Mouse (Mus musculus) forebrain, postnatal 0 days (tissue): Measurements from ENCODE around the gene Smok3b. TPM values are rescaled to one million over a fixed set of nuclear protein-coding genes. Genes with fewer than 3 reads are reported as not detected.
"Not testable (repeated sequence)": the region's sequence is repeated elsewhere in the genome, so short reads cannot be mapped to it uniquely, and the experiment has no call there.

Experiments
- ATAC-seq: fragments of 200-750 bp; cut with Nextera tagmentation; 2 replicates; pipeline ENCODE4 v1.8.0; 2017; ENCODE audit warnings: mild to moderate bottlenecking, moderate library complexity
- DNase-seq: peaks from one replicate; pipeline ENCODE4 v3.0.0-alpha.2; 2015
- H3K27ac ChIP-seq: fragments of 300-500 bp; sonication (generic); 2 replicates; pipeline ENCODE4 v1.5.1; 2014; ENCODE audit warnings: low read depth, mild to moderate bottlenecking, antibody characterized with exemption, low read length, moderate library complexity, mixed read lengths
- H3K27me3 ChIP-seq: fragments of 300-500 bp; sonication (generic); 2 replicates; pipeline ENCODE4 v1.6.1; 2014; ENCODE audit warnings: mild to moderate bottlenecking, low read length, mixed read lengths; ENCODE audit not compliant: insufficient read depth
- H3K36me3 ChIP-seq: fragments of 300-500 bp; sonication (generic); 2 replicates; pipeline ENCODE4 v1.6.1; 2014; ENCODE audit warnings: mild to moderate bottlenecking, moderate library complexity; ENCODE audit not compliant: insufficient read depth
- H3K4me1 ChIP-seq: fragments of 300-500 bp; sonication (generic); 2 replicates; pipeline ENCODE4 v1.6.1; 2014; ENCODE audit warnings: antibody characterized with exemption; ENCODE audit not compliant: insufficient read depth
- H3K4me2 ChIP-seq: fragments of 300-500 bp; sonication (generic); 2 replicates; pipeline ENCODE4 v1.6.1; 2014; ENCODE audit warnings: low read depth, mild to moderate bottlenecking, moderate library complexity
- H3K4me3 ChIP-seq: fragments of 300-500 bp; sonication (generic); 2 replicates; pipeline ENCODE4 v1.5.1; 2014; ENCODE audit warnings: low read depth, low read length, mixed read lengths
- H3K9ac ChIP-seq: fragments of 300-500 bp; sonication (generic); 2 replicates; pipeline ENCODE4 v1.6.1; 2014; ENCODE audit warnings: mild to moderate bottlenecking
- H3K9me3 ChIP-seq: fragments of 300-500 bp; sonication (generic); 2 replicates; pipeline ENCODE4 v1.6.1; 2016; ENCODE audit warnings: low read length
- CTCF ChIP-seq: sonication (generic); IDR thresholded peaks from 2 replicates; pipeline ENCODE4 v1.5.1; 2016; ENCODE audit warnings: antibody characterized with exemption, control low read depth, low read depth
- WGBS: fragments of 180-500 bp; shearing (Covaris S2); extraction: QIAGEN DNeasy Blood & Tissue Kit; methylation state at CpG from one replicate; pipeline ENCODE4 v1.1.7; 2014; 5-methylcytosine and 5-hydroxymethylcytosine counted together
- polyA plus RNA-seq: library from polyadenylated mRNA; unstranded; fragments of >200 nt; fragmentation: Nextera tagmentation; extraction: Ambion mirVana; gene quantifications from 2 replicates; pipeline ENCODE4 v1.2.1, GENCODE M21; 2015
- total RNA-seq: library from RNA; depleted of rRNA; stranded (reverse); fragments of >200 nt; gene quantifications from 2 replicates; pipeline ENCODE4 v1.2.3, GENCODE M21; 2014; rRNA removed

Smok3b gene
- total RNA-seq, result not detected in 2 replicates
- not detected in 2 replicates for polyA plus RNA-seq

GRCm38 (mm10) chr5:138020961-138021479, at the start of gene Smok3b, which contains the start of gene Smok3a:
Smok3b (plus strand) TSS chr5:138021429.
Smok3a (plus strand) TSS chr5:138021261.
- not testable (repeated sequence) for ATAC-seq, DNase-seq, H3K4me2 ChIP-seq, H3K9ac ChIP-seq, H3K9me3 ChIP-seq, H3K36me3 ChIP-seq, H3K4me3 ChIP-seq, H3K27me3 ChIP-seq, H3K4me1 ChIP-seq, H3K27ac ChIP-seq
- WGBS, result 96% methylated on average over 3 of the region's 7 CpGs

GRCm38 (mm10) chr5:137973161-137973560, 48.1 kb upstream of the Smok3b start:
- Histone ChIP-seq H3K27me3 (no peaks in the 10 kb centered on the region), H3K4me2 (no peak overlapping the region), H3K9ac (no peak overlapping the region), H3K9me3 (no peaks in the 10 kb centered on the region), H3K27ac (no peak overlapping the region), H3K4me3 (no peak overlapping the region), H3K36me3 (no peaks in the 10 kb centered on the region), H3K4me1 (no peaks in the 10 kb centered on the region)
- DNase-seq, result no peak
- ATAC-seq, result no peak
- 78% methylated on average over 2 of the region's 2 CpGs for WGBS
- TF ChIP-seq CTCF, result no peak

- Histone ChIP-seq H3K9me3 (no peaks in the 10 kb centered on the region), H3K9ac (no peak overlapping the region), H3K4me1 (no peaks in the 10 kb centered on the region), H3K27me3 (no peaks in the 10 kb centered on the region), H3K36me3 (no peaks in the 10 kb centered on the region), H3K27ac (no peak overlapping the region), H3K4me2 (no peak overlapping the region), H3K4me3 (no peak overlapping the region)
- 55% methylated on average over 3 of the region's 3 CpGs for WGBS
- DNase-seq, result peak; percentile 17
- no peak for ATAC-seq
- TF ChIP-seq CTCF, result peak; percentile 68
Measured at GRCm38 (mm10) chr5:137973738-137974137, 47.5 kb upstream of the Smok3b start.

DNA sequence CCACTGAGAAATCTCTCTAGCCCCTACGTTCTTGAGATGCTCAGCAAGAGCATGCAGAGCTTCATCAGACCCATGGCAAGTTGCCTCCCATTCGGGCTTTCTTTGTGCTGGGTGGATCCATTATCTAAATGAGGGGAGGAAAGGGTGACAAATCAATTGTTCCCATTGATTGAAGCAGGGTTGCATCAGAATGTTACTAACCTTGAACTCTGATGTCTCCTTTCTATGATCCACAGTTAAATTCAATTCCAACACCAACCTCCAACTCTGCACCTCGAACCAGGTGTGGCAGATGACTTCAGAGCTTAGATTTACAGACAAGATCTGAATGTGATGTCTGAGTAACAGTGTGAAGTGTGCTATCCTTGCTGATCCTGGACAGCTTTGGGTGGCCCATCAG, 46.5 kb upstream of the Smok3b start:
- WGBS, result 61% methylated on average over 3 of the region's 3 CpGs
- Histone ChIP-seq H3K27ac (no peak overlapping the region), H3K27me3 (no peaks in the 10 kb centered on the region), H3K36me3 (no peaks in the 10 kb centered on the region), H3K4me1 (no peaks in the 10 kb centered on the region), H3K9ac (no peak overlapping the region), H3K4me3 (no peak overlapping the region), H3K9me3 (no peaks in the 10 kb centered on the region), H3K4me2 (no peak overlapping the region)
- ATAC-seq (no peak), DNase-seq (no peak)
- TF ChIP-seq CTCF, result no peak

DNA sequence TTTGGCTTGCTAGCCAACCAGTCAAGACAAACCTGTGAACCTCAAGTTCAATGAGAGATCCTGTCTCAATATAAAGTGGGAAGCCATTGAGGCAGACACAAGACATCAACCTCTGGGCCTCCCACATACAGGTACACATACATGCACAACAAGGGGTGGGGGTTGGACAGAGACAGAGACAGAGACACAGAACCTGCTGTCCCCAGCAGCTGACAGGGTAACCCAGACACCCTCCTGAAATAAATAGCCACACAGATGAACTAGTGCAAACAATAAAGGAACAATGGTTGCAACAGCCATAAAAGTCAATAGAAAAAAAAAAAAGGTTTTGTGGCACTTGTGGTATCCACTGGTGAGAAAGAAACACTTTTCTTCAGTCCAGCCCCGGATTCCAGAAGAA, 45.8 kb upstream of the Smok3b start:
- Histone ChIP-seq H3K9me3 (no peaks in the 10 kb centered on the region), H3K27me3 (no peaks in the 10 kb centered on the region), H3K4me3 (no peak overlapping the region), H3K4me2 (no peak overlapping the region), H3K36me3 (no peaks in the 10 kb centered on the region), H3K27ac (no peak overlapping the region), H3K9ac (no peak overlapping the region), H3K4me1 (no peaks in the 10 kb centered on the region)
- DNase-seq, result no peak
- WGBS, result 54% methylated on average over 1 of the region's 1 CpGs
- TF ChIP-seq CTCF, result no peak
- ATAC-seq, result no peak

DNA sequence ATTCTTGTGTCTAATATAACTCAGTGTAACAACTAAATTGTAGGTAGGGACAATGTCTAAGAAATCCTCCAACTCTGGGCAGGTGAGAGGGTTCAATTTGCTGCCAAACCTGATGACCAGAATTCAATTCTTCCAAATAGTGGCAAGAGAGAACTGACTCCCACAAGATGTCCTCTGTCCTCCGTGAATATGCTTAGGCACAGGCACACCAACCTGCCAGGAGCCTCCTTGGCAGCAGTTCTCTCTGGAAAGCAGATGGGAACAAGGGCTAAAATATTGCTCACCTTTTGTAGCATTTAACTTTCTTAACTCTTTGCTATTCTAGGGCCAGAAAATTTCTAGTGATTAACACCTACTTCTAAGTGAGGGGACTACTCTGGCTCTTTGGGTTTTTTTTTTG, 43.9 kb upstream of the Smok3b start:
- Histone ChIP-seq H3K4me1 (no peaks in the 10 kb centered on the region), H3K9ac (no peak overlapping the region), H3K4me2 (no peak overlapping the region), H3K27me3 (no peaks in the 10 kb centered on the region), H3K9me3 (no peaks in the 10 kb centered on the region), H3K4me3 (no peak overlapping the region), H3K36me3 (no peaks in the 10 kb centered on the region), H3K27ac (no peak overlapping the region)
- 31% methylated on average over 1 of the region's 1 CpGs for WGBS
- ATAC-seq (no peak), DNase-seq (no peak)
- no peak for TF ChIP-seq CTCF

DNA sequence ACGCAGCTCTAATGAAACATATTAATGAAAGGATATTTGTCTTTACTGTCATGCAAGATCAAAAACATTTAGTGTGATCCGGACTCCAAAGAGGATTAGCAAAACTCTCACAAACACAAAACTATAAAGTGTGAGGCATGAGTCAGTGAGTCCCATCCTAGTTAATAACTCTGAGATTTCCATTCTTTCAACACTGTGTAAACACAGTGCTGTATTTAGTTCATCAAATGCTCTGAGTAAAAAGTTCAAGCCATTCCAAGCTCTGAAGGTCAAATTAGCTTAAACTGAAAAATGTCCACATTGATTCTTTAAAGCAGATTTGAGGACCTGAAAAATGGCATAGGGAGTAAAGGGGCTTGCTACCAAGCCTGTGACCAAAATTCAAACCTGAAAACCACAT, 42.1 kb upstream of the Smok3b start:
- no peaks in the 10 kb centered on the region for H3K4me1 ChIP-seq
- H3K9ac ChIP-seq, result no peak overlapping the region
- no peak overlapping the region for H3K27ac ChIP-seq
- H3K4me2 ChIP-seq, result no peak overlapping the region
- ATAC-seq, result no peak
- DNase-seq, result no peak
- H3K27me3 ChIP-seq, result no peaks in the 10 kb centered on the region
- H3K36me3 ChIP-seq, result no peaks in the 10 kb centered on the region
- H3K4me3 ChIP-seq, result no peak overlapping the region
- H3K9me3 ChIP-seq, result no peaks in the 10 kb centered on the region
- TF ChIP-seq CTCF, result no peak
- WGBS, result 68% methylated on average over 2 of the region's 2 CpGs
